Mouse (Mus musculus) right cerebral cortex, postnatal 14 days (tissue): ENCODE measurements around the gene Ltbp1.

Experiments used
- DNase-seq: peaks from one replicate; pipeline ENCODE4 v3.0.0; 2022

The Ltbp1 gene

DNA sequence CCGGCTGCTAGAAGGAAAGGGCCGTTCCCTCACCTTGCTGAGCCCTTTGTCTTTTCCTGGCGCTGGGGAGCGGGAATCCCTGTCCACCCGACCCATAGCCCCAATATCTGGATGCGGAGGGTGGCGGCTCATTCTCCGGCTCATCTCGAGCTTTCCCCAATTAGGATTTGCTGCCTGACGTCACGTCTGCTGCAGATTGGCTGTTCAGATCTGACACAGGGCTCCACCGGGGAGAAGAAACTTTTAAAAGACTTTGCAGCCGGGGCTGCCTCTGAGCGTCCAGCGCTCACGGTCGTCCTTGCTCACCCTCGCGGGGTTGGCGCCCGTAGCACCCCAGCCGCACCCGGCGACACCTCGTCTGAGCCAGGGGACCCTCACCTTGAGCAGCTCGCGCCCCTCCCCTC lies at the start of gene Ltbp1:
Ltbp1 (plus strand) TSS at position 288 of the 404 bp plus-strand sequence.
- DNase-seq, result peak; percentile 39

DNA sequence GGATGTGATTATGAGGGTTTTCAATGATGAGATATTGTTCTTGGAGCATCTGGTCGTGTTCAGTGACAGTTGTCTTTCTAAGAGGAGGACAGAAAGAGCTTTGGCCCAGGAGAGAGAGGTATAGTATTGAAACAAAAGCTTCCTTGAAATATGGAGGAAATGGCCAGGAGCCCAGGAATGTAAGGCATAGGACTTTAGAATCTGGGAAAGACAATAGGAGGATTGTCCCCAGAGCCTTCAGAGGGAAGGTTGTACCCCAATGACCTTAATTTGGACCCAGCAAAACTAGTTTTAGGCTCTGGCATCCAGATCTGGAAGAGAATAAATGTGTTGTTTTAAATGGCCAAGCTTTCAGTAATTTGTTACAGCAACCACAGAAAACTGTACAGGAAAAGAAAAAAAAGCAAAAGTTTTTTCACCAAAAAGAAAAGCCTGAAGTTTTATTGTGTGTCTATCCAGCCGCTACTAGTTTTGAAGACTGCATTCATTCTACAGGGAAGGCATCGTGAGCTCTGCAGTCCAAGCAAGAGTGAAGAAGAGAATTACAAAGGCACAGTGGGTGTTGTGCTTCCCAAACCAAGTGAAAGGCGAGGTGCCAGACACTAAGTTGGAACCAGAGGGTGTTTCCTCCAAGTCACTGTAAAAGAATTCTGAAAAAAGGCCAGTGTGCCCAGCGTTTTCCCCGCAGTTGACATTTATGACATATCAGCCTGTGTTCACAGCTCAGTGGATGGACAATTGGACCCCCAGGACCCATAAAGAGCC lies 45.7 kb upstream of the Ltbp1 start:
- no peak for DNase-seq

DNA sequence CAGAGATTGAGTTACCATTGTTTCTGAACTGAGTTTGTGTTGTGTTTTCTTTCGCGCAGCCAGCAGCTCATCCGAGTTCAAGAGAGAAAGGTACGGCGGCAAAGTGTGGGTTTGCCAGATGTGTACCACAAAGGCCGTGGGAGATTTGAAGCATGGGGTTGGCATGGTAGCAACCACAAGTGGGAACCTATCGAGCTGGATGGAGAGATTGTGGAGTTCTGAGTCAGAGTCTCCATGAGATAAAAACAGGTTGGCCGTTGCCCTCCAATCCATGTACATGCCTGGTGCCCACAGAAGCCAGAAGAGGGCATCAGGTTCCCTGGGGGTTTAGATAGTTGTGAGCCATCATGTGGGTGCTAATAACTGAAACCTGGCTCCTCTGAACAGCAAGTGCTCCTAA lies 42.1 kb upstream of the Ltbp1 start:
- no peak for DNase-seq

DNA sequence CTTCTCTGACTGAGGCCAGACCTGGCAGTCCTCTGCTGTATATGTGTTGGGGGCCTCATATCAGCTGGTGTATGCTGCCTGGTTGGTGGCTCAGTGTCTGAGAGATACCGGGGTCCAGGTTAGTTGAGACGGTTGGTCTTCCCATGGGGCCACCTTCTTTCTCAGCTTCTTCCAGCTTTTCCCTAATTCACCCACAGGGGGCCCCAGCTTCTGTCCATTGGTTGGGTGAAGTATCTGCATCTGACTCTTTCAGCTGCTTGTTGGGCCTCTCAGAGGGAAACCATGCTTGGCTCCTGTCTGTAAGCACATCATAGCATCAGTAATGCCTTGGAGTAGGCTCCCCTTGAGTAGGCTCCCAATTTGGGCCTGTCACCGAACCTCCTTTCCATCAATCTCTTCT lies 41.5 kb upstream of the Ltbp1 start:
- DNase-seq, result no peak

DNA sequence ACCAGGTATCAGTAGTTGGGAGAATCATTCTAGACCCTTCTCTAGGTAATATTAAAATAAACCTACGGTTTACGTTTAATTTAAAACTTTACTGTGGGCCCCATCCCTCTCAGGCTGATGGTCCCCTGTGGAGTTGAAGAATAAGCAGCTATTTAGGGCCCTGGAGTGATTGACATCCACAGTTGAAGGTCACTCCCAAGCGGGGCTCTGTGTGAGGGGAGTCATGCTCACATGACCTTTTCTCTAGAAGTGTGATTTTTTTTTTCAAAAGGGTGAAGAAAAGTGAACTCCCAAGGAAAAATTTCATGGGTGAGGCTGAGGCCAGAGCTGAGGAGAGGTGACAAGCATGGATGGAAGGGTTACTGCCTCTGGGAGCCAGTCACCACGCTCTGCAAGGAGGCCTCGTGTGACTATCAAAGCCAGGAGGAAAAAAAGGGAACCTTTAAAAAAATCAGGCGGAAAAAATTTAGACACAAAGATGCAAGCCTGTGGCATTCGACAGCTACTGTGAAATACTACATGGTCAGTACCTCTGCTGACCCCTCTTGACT lies 38.0 kb upstream of the Ltbp1 start:
- no peak for DNase-seq

DNA sequence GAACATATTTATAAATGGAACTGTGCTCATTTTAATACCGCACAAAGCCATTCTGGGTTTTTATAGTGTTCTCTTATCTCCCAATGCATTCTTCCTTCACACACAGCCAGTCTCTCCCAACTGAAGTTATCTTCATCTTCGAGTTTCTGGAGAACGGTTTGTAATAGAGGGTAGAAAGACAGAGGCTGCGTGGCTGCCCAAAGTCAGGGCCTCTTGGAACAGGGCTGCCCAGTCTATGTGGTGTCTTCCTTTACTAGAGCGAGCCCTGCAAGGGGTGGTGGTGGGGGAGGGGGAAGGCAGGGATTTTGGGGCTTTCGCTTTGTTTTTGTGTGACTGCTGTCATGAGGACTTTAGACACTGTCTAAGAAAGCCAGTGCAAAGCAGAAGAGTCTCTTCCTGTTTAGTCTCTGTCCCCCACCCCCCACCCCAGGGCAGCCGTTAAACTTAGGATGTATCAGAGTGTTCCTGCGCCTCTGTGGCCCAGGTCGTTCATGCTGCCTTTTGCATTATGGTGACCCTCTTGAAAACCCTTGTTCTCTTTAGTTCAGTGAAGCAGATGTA lies 37.1 kb upstream of the Ltbp1 start:
- DNase-seq, result no peak

DNA sequence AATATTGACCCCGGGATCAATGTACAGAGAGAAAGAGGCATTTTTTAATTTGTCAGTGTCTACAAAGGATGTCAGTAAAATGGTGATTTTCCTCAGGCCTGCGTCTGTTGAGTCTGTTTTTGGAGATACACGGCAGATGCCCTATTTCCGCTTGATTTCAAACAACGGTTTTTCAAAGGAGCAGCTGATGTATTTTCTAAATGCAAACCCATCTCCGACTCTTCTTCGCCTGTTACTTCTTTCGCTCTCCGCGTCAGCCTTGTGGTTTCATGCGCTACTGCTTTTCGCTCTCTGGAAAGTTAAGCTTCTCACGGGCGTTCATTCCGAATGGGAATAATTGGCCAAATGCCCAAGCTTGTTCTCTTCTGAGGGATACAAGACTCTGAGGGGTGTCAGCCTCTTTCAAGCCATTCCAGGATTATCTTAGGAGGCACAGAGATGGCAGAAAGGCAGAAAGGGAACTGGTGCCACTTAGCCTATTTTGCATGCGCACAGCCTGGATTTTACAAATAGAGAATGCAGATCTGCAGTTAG lies 36.6 kb upstream of the Ltbp1 start:
- no peak for DNase-seq

DNA sequence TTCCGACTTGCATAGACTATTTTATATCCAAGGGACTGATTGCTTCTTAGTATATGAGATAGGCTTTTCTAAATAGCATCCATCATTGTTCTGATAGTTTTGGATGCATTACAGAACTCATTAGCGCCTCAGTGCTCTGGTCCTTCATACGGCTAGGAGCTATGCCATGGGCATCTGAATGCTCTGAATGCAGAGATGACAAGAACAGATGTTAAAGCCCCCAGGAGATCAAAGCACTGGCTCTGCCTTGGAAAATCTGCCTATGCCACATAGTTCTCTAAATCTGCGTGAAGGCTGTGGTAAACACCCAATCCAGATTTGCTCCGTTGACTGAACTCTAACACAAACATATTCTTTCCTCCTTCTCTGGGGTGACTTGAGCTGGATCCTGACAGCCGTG lies 30.2 kb upstream of the Ltbp1 start:
- DNase-seq, result no peak

DNA sequence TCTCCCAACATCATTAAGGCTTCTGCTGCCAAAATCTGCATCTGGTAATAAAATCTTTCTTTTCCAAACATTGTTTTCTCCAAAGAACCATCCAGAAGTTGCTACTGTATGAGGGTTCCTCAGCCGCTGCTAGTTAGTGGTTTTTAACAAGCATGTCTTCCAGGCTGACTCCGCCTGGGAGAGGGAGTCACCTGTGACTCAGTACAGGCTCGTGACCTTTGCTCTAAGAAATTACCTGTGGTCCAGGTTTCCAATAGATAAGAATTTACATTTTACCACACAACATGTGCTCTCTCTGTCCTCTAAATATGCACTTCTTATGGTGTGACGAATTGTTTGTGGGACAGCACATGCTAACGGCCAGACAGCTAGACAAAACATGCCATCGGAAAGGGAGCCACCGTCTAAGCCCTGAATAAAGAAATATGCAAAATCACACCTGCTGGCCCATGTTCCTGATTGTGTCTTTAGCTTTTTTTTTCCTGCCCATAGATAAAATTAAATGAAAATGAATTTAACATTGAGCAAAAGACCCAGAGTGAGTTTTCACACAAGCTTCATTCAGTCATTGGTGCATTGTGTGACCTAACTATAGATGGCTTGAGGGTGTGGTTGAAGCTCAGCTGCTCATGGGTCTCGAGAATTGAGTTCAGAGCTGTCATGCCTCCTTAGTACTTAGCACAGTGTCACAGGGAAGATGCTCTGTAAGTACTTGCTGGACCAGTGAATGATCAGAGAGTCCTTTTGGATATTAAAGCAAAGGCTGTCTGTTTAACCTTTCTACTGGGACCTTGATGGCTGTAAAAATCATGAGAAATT lies 29.0 kb upstream of the Ltbp1 start:
- DNase-seq, result no peak

DNA sequence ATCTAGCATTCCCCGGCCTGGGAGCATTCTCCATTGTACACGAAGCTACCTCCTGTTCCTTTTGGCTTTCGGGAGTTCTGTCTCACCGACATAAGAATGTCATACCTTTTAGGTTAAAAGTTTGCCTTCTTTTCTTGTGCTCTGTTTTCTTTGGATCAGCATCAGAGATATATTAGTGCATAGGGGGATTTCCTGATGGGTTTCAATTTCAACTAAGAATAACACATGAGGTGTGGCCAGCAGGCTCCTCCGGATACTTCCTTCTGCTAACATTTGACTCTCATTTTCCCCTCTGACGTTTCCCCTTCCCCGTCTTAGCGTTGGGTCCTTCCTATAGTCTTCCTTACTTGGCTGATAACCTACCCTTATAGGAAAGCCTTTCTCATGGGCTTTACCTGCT lies 25.6 kb upstream of the Ltbp1 start:
- no peak for DNase-seq

DNA sequence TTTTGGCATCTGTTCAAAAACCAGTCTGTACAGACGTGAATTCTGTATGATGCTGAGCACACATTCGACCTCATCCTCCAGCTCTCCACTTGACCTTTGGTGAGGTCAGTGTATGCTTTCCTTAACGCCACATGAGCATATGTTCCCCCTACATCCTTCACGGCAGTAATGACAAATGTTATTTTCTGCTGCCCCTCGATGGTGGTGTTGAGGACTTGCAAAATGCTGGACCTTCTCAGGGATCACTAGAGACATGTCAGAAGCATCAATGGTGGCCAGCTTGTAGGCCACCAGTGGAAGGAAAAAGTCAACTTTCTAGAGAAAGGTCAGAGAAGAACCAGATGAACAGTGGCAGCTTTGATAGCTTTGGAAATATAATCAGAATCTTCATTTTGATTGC lies 23.7 kb upstream of the Ltbp1 start:
- DNase-seq, result no peak

DNA sequence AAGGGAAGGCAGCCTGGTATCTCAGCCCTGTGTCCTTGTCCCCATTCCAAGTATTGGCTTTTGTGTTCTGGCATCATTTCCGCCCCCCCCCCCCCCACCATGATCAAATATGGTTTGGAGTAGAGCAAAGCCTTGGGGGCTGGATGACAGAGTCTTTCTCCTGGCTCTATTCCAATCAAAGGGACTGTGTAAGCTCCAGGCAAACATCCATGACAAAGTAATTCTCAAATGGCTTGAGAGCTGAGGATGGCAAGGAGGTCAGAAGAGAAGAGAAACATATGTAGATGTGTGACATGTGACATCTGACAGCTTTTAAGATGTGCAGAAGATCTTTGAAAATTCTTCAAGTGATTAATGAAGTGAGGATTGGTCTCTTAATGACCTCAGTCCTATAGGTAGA lies 22.5 kb upstream of the Ltbp1 start:
- DNase-seq, result no peak

DNA sequence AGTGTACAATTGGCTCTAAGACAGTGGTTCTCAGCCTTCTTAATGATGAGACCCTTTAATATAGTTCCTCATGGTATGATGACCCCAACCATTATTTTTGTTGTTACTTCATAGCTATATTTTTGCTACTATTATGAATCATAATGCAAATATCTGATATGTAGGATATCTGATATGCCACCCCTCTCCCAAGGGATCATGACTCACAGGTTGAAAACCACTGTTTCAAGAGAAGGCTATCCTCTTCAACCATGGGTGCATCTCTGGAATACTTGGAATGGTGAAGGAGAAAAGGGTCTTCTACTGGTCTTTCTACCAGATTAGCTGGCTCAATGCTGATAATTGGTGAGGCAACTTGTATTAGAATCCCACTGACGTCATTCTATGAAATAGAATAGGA lies 21.3 kb upstream of the Ltbp1 start:
- DNase-seq, result no peak

DNA sequence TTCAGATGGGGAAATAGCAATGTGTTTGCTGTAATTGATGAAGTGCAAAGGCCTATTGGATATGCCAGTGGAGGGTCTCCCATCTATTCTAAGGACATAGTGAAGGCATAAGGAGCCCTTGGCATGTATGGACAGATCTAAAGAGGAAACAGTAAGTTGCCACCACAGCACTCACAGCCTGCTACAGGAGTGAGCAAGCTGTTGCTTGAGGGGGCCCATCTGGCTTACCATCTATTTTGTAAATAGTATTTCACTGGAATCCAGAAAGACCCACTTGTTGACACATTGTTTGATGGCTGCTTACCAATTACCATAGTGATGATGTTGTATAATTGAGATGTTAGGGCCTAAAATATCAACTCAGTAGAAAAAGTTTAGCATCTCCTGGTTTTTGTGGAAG lies 20.7 kb upstream of the Ltbp1 start:
- no peak for DNase-seq

DNA sequence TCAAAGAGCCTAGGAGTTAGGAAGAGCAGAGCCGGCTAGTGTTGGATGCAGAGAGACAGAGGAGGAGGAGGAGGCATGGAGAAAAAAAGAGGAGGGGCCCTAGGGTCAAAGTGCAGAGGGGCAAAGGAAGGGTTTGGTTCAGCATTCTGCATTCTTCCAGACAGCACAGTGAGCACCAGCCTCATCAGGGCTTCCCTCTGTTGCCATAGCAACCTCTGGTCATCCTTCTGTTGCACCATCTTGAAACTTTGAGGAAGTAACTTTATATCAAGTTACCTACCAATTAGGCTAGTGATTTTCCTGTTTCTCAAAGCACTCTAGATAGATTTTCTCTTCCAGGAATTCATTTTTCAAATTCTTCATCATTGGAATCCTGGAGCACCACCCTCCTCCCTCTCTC lies 18.3 kb upstream of the Ltbp1 start:
- DNase-seq, result no peak

DNA sequence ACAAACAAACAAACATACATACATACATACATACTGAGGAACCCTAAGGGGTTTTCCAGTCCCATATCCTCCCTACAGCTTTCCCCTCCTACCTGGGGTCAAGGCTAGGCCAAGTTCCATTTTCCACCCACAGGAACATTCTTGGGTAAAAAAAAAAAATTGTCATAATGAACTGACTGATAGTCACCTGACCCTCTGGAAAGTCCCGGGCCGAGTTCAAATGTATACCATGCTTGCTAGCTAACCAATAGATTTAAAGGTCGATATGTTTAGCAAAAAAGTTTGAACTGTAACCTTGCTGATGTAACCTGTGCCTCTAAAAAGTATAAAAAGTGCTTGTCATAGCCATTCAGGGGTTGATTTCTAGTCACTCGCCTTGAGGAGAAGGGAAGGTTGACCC lies 15.7 kb upstream of the Ltbp1 start:
- DNase-seq, result no peak

DNA sequence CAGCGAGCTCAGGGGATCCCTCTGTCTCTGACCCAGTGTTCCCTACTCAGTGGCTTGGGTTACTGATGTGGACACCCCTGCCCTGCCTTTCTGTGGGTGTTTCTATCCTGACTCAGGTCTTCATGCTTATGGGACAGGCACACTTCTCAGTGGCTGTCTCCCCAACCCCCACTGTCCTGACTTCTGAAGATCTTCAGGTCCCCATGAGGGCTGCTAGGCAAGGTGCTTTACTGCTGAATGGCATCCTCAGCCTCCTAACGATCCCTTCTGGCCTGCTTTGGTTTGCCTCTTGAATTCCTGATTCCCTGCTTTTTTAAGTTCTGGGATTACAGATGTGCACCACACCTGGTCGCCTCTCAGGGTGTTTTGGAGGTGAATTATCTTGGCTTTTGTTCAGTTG lies 14.8 kb upstream of the Ltbp1 start:
- DNase-seq, result no peak

DNA sequence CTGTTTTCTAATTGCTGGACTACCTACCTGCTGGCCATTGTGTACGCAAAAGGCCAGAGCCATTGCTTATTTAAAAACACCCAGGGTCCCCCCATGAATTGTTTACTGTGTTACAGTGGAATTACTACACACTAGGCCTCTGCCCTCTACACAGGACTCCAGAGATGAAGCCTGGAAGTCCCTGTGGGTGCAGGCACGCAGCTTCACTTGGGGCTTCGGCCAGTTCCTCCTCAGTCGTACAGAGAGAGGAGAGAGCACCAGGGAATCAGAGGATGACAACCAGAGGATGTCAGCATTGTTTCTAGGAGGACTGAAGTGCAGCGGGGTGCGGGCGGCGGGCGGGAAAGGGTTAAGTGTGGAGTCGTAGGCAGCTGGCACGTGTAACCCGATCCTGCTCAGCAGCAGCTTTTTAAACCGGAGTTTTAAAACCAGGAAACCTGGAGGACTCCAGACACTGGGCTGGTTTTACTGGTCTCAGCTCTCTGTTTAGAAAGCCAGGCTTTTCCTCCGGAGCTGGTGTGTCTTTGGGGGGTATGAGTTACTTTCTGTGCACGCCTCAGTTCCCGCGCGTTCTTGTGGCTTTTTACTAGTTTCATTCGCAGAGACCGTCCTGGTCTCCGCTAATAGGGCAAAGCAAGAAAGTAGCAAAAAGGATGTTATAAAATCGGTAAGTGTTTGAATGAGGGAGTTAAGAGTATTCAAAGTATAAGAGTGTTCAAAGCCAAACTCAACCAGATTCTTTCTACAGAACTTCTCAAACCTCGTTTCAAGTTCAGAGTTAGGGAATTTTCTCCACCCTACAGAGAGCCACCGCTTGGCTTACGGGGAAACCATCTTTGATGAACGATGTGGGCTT lies 11.4 kb upstream of the Ltbp1 start:
- DNase-seq, result no peak

DNA sequence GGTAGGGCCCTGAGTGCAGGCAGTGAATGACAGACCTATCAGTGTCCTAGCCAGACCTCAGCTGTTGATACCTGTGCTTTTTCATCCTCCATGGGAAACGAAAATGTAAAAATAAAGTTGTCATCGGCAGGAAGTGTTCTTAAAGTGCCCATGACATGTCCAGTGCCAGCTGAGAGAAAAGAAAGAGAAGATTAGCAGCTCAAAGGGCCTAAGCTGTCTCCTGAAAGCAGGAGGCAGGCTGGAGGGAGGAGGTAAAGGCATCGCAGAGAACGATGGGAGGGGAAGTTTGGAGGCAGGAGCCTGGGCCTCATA lies 10.8 kb upstream of the Ltbp1 start:
- no peak for DNase-seq

DNA sequence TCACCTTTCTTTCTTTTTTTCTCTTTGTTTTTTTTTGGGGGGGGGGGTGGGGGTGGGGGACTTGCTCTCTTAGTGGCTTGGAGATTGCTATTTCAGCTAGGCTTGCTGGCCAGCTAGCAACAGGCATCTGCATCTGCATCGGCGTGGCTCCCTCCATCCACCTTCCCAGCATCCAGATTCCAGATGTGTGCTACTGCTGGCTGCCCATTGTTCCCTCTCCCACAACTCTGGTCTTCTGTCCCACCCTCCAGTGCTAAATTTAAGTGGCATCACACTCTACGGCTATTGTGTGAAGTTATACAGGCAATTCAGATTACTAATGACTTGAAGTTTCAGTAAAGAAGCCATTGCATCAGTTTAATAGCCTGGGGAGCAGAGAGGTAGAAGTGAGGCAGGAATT lies 10.1 kb upstream of the Ltbp1 start:
- no peak for DNase-seq

DNA sequence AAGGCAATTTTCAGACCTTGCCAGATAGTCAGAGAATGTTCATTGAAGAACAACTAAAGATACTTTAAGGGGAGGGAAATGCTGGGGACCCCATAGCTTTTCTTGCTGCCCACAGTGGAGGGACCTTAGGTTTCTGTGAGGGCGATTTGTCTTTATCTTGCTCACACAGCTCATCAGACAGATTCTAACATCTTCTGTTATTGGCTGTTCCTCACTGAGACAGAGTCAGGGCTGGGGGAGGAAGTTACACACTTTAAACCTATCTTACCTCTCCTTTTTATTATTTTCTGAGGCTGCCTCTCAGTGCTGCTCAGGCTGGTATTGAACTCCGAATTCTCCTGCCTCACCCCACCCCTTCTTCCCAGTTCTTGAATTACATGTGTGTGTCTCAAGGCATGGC lies 5.3 kb upstream of the Ltbp1 start:
- no peak for DNase-seq

DNA sequence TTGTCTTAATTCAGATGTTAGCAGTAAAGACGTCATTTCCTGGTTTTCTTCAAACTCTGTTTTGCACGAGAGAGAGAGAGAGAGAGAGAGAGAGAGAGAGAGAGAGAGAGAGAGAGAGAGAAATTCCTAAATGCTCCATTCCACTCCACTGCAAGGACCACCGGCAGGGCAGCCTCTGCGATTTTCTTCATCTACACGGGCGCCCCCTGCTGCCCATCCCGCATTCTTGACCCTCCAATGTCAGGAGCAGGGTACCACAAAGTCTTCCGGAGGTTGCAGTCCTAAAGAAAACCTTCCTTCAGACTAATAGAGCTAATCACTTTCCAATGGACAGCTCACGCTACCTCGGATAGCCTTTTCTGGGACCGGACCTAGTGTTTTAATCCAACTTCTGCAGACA lies 548 bp upstream of the Ltbp1 start:
- DNase-seq, result peak; percentile 84
